Mouse (Mus musculus) E14TG2a.4 (cell line): Measurements from ENCODE around the gene B4galt1.
"Not testable (repeated sequence)": the region's sequence is repeated elsewhere in the genome, so short reads cannot be mapped to it uniquely, and the experiment has no call there.

Experiments
- H3K27me3 ChIP-seq: 2 replicates; pipeline ENCODE4 v1.6.1; 2014; ENCODE audit warnings: low read length, control low read depth; ENCODE audit not compliant: insufficient read depth
- H3K36me3 ChIP-seq: 2 replicates; pipeline ENCODE4 v1.6.1; 2014; ENCODE audit warnings: low read length, control low read depth; ENCODE audit not compliant: insufficient read depth
- H3K4me1 ChIP-seq: replicated peaks from 2 replicates; pipeline ENCODE4 v1.6.1; 2014; ENCODE audit warnings: low read depth, low read length, control low read depth
- H3K4me3 ChIP-seq: replicated peaks from 2 replicates; pipeline ENCODE4 v1.5.1; 2014; ENCODE audit warnings: mild to moderate bottlenecking, low read length
- H3K9me3 ChIP-seq: 2 replicates; pipeline ENCODE4 v1.6.1; 2014; ENCODE audit warnings: low read length, control low read depth
- CTCF ChIP-seq: conservative IDR thresholded peaks from 2 replicates; pipeline ENCODE4 v1.5.1; 2014; ENCODE audit warnings: low read length
- NANOG ChIP-seq: IDR thresholded peaks from 2 replicates; pipeline ENCODE4 v1.6.1; 2014; ENCODE audit warnings: borderline replicate concordance, low read length, mixed read lengths
- POU5F1 ChIP-seq: IDR thresholded peaks from 2 replicates; pipeline ENCODE4 v1.6.1; 2014; ENCODE audit warnings: low read length, borderline replicate concordance

The B4galt1 gene

DNA sequence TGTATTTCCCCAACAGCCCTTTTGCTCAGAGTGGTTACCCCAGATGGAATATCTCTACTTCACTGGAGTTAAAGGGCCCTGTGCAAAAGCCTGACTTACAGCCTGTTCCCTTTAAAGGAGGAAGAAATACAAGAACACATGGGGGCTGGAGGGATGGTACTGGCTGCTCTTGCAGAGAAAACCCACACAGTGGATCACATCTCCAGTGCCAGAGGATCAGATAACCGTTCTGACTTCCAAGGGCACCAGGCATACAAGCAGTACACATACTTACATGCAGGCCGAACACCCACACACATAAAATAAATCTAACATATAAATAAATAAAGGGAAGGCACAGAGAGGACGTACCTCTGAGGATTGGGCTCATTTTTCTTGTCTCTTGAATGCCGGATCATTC is 46.4 kb downstream of the B4galt1 start:
- H3K36me3 ChIP-seq, result peaks cover 89% of the 10 kb centered on the region
- peaks cover 25% of the 10 kb centered on the region for H3K4me1 ChIP-seq
- H3K4me3 ChIP-seq, result no peak overlapping the region
- H3K9me3 ChIP-seq, result no peaks in the 10 kb centered on the region
- no peaks in the 10 kb centered on the region for H3K27me3 ChIP-seq
- TF ChIP-seq POU5F1 (no peak), NANOG (no peak)

DNA sequence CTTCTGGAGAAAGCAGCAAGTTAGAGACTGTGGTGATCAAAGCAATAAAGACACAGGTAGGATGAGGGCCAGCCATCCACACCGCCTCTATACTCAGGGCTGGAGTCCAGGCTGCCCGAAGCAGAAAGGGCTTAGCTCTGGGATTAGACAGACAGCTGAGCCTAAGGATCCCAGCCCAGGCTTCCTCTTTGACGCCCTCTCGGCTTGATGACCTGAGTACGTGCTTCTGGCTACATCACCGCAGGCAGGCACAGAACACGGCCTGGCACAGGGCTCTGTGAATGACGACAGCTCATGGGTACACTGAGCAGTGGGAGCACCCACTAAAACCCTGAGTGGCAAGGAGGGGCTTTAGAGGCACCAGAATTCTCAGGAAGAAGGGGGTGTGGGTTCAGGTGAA is 48.4 kb downstream of the B4galt1 start:
- Histone ChIP-seq H3K27me3 (no peaks in the 10 kb centered on the region), H3K36me3 (peaks cover 76% of the 10 kb centered on the region), H3K4me3 (no peak overlapping the region), H3K4me1 (peaks cover 17% of the 10 kb centered on the region), H3K9me3 (no peaks in the 10 kb centered on the region)
- TF ChIP-seq POU5F1 (no peak), CTCF (no peak), NANOG (no peak)

DNA sequence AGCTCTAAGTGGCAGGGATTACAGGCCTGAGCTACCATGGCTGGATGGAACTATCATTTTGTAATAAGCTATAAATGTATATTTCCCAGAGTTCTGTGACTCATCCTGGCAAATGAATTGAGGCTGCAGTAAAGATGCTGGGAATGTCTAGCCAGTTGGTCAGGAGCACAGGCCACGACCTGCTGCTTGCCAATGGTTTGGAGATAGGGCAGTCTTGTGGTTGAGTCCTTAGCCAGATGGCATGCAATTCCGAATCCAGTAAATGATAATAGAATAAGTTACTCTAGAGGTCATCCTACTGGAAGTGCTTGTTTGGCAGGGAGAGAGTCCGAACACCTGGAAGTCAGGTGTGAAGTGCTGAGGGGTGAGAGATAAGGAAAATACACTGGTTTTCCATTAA is 51.0 kb downstream of the B4galt1 start:
- TF ChIP-seq CTCF, result no peak
- TF ChIP-seq POU5F1, result no peak
- TF ChIP-seq NANOG, result no peak
- Histone ChIP-seq H3K4me1 (peaks cover 11% of the 10 kb centered on the region), H3K9me3 (0 out of 2 replicates have a peak, but pooled peaks cover 1% of the 10 kb centered on the region), H3K4me3 (no peak overlapping the region), H3K27me3 (no peaks in the 10 kb centered on the region), H3K36me3 (peaks cover 50% of the 10 kb centered on the region)

GRCm38 (mm10) chr4:40801908-40802307 is 51.9 kb downstream of the B4galt1 start:
- Histone ChIP-seq H3K4me1 (peaks cover 11% of the 10 kb centered on the region), H3K27me3 (no peaks in the 10 kb centered on the region), H3K36me3 (peaks cover 41% of the 10 kb centered on the region), H3K9me3 (peaks cover 6% of the 10 kb centered on the region; the same call in 1 of the 2 replicates), H3K4me3 (no peak overlapping the region)
- TF ChIP-seq NANOG (no peak), CTCF (no peak), POU5F1 (no peak)

DNA sequence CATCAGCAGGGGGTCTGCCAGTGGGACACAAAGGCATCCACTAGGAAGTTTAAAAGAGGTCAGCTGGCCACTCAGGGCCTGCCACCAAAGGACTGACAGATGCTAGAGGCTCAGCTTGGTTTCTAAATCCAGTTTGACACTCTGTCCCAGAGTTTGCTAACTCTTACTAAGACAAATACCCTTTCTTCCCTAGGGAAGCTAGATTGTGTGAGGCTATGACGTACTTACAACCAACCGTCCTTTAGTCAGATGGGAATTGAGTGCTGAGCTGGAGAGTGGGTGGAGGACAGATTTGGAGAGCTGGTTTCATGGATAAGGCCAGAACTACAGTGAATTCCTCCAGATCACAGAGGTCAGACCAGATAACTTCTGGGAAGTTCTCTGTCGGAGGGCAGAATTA is 52.9 kb downstream of the B4galt1 start:
- no peak overlapping the region for H3K4me3 ChIP-seq

GRCm38 (mm10) chr4:40798833-40799555 is 54.8 kb downstream of the B4galt1 start:
- Histone ChIP-seq H3K4me1 (peaks cover 24% of the 10 kb centered on the region), H3K36me3 (peaks cover 16% of the 10 kb centered on the region)
- not testable (repeated sequence) for H3K27me3 ChIP-seq, H3K4me3 ChIP-seq, H3K9me3 ChIP-seq

More for the DNA sequence above, 52.9 kb downstream of the B4galt1 start:
- no peak for TF ChIP-seq POU5F1
- Histone ChIP-seq H3K36me3 (peaks cover 32% of the 10 kb centered on the region), H3K27me3 (no peaks in the 10 kb centered on the region), H3K9me3 (peaks cover 6% of the 10 kb centered on the region; the same call in 1 of the 2 replicates), H3K4me1 (peaks cover 13% of the 10 kb centered on the region)

GRCm38 (mm10) chr4:40795761-40796160 is 58.0 kb downstream of the B4galt1 start:
- H3K4me1 ChIP-seq, result peaks cover 37% of the 10 kb centered on the region
- peaks cover 6% of the 10 kb centered on the region; the same call in 1 of the 2 replicates for H3K9me3 ChIP-seq
- H3K4me3 ChIP-seq, result no peak overlapping the region
- H3K27me3 ChIP-seq, result no peaks in the 10 kb centered on the region
- H3K36me3 ChIP-seq, result no peaks in the 10 kb centered on the region
- no peak for TF ChIP-seq NANOG
- no peak for TF ChIP-seq POU5F1
- no peak for TF ChIP-seq CTCF

DNA sequence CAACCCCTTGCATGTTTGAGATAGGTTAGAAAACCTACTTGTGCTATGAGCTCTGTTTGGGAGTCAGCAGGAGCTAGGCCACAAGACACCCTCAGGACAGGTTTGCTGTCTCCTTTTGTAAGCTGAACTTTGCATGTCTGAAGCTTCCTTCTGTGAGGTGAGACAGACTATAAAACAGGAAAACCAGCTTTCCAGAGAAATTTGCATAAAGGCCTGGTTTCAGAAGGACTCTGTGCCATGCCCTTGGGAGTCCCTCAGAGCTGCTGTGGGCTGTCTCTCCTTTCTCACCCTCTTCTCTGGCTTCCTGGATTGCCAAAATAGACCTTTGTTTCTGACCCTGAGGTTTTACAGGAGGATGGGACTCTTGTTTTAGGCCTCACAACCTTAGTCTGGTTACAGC is 59.5 kb downstream of the B4galt1 start:
- Histone ChIP-seq H3K36me3 (no peaks in the 10 kb centered on the region), H3K4me1 (peaks cover 37% of the 10 kb centered on the region), H3K9me3 (peaks cover 6% of the 10 kb centered on the region; the same call in 1 of the 2 replicates), H3K27me3 (no peaks in the 10 kb centered on the region), H3K4me3 (no peak overlapping the region)
- no peak for TF ChIP-seq CTCF
- TF ChIP-seq NANOG, result no peak
- TF ChIP-seq POU5F1, result peak; percentile 31; the same call in 1 of the 2 replicates

GRCm38 (mm10) chr4:40791176-40791575 is 62.6 kb downstream of the B4galt1 start:
- peaks cover 56% of the 10 kb centered on the region for H3K4me1 ChIP-seq
- no peaks in the 10 kb centered on the region for H3K27me3 ChIP-seq
- no peak for TF ChIP-seq NANOG
- TF ChIP-seq CTCF, result no peak
- no peak for TF ChIP-seq POU5F1
- no peaks in the 10 kb centered on the region for H3K36me3 ChIP-seq
- H3K9me3 ChIP-seq, result no peaks in the 10 kb centered on the region
- no peak overlapping the region for H3K4me3 ChIP-seq
